Mouse (Mus musculus) lung, postnatal 0 days (tissue): ENCODE results near the gene Acaa1b.

Source experiments
- CTCF ChIP-seq: IDR thresholded peaks from 2 replicates; pipeline ENCODE4 v1.5.1; 2016; ENCODE audit warnings: antibody characterized with exemption, mild to moderate bottlenecking
- EP300 ChIP-seq: IDR thresholded peaks from 2 replicates; pipeline ENCODE4 v1.6.1; 2016; ENCODE audit warnings: antibody characterized with exemption, mild to moderate bottlenecking, control low read depth

DNA sequence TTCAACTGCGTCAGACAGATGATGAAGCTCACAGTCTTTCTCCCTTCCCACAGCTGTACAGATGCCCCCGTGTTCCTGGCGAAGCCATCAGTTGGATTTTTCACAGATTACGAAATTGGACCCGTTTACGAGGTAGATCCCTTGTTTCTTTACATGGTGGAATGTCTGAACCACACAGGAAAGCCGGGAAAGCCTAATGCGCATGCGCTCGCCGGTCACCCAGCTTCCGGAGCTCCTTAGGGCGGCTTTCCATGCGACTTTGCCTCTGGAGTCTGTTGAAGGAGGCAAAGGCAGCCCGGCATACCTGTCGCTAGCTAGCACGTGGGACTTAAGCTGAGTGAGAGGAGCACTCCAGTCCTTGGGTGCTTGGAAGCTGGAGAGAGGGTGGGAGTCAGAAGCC lies 42.0 kb downstream of the Acaa1b start:
- TF ChIP-seq CTCF, result no peak
- no peak for TF ChIP-seq EP300
